Mouse (Mus musculus): ENCODE results near the gene Layn.
A peak's percentile ranks its signal among the peaks of the same experiment; 100 is the strongest.

- TF ChIP-seq POLR2A (IDR thresholded peaks at IDR 0.05; ENCODE audit: extremely low read depth, insufficient read depth, low read length): no peak
- TF ChIP-seq CTCF (IDR thresholded peaks at IDR 0.05; ENCODE audit: extremely low read depth, insufficient read depth, low read length): peak; percentile 53; the same call in 1 of the 2 replicates
These were observed 70.0 kb downstream of the Layn start for GRCm38 (mm10) chr9:51006846-51007245.

Measured in cortical plate, adult 2 months (tissue).